Mouse (Mus musculus) stomach, postnatal 0 days (tissue): ENCODE results near the gene Smarcad1.

Experiments used
- CTCF ChIP-seq: IDR thresholded peaks from 2 replicates; pipeline ENCODE4 v1.5.1; 2016; ENCODE audit warnings: antibody characterized with exemption, low read depth, mild to moderate bottlenecking, moderate library complexity
- EP300 ChIP-seq: optimal IDR thresholded peaks from 2 replicates; pipeline ENCODE3; 2016; ENCODE audit warnings: antibody characterized with exemption

DNA sequence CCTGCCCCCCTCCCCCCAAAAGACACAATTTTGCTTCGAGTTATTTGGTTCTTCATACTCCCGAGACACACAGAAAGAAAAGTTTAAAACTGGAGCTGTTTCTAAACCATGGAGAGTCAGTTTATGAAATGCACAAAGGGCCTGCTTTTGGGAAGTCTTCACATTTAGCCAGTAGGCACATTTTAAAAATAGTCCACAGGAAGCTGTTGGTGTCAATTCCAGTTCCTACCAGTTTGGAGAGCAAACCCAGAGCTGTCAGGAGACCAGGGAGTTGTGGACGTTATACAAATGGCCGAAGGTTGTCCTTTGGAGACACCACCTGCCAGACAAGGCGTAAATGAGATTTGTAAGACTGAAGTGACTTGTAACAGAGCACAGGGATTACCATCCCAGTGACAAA lies 122.6 kb downstream of the Smarcad1 start:
- TF ChIP-seq CTCF (no peak), EP300 (no peak)
